Mouse (Mus musculus): Measurements from ENCODE around the gene Dync1h1. TPM values are rescaled to one million over a fixed set of nuclear protein-coding genes. Genes with fewer than 3 reads are reported as not detected.

Dync1h1 gene
- polyA plus RNA-seq, 1 experiment: 363 TPM

DNA sequence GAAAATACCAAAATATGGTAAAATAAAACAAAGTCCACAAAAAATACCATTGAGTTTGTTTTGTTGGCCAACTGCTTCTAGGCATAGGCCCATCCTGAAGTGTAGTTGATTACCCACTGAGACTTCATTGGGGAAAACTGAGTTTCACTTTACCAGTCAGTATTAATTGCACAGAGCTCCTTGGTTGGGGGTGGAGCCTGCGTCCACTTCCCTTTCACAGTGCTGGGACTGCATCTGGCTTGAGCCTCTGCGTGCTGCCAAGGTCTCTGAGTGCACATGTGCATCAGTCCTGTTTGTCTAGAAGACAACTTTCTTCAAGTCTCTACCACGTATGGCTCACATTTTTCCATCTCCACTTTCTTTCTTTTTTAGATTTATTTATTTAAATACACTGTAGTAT, 4.9 kb downstream of the Dync1h1 start:
- Histone ChIP-seq H3K27ac (ENCODE audit: insufficient read depth, low read depth, low read length) (no peak overlapping the region), H3K36me3 (ENCODE audit: control insufficient read depth, insufficient read depth, low read length) (peaks cover 4% of the 10 kb centered on the region; the same call in 1 of the 2 replicates), H3K27me3 (ENCODE audit: control insufficient read depth, insufficient read depth, low read length) (no peaks in the 10 kb centered on the region), H3K4me1 (ENCODE audit: control insufficient read depth, insufficient read depth, insufficient read length, low read length) (peaks cover 18% of the 10 kb centered on the region), H3K4me3 (ENCODE audit: low read depth, low read length) (no peak overlapping the region)
- 27% methylated on average over 3 of the region's 3 CpGs for WGBS
- TF ChIP-seq CTCF (IDR thresholded peaks at IDR 0.05; ENCODE audit: extremely low read depth, insufficient read length, insufficient replicate concordance, low read depth, low read length): no peak
- no peak for TF ChIP-seq POLR2A (IDR thresholded peaks at IDR 0.05; ENCODE audit: low read depth, low read length)

GRCm38 (mm10) chr12:110606676-110607075, 5.4 kb downstream of the Dync1h1 start:
- H3K27me3 ChIP-seq (ENCODE audit: control insufficient read depth, insufficient read depth, low read length): no peaks in the 10 kb centered on the region
- 54% methylated on average over 2 of the region's 2 CpGs for WGBS
- H3K4me1 ChIP-seq (ENCODE audit: control insufficient read depth, insufficient read depth, insufficient read length, low read length): peaks cover 18% of the 10 kb centered on the region
- no peak overlapping the region for H3K27ac ChIP-seq (ENCODE audit: insufficient read depth, low read depth, low read length)
- peaks cover 6% of the 10 kb centered on the region; the same call in 1 of the 2 replicates for H3K36me3 ChIP-seq (ENCODE audit: control insufficient read depth, insufficient read depth, low read length)
- TF ChIP-seq CTCF (IDR thresholded peaks at IDR 0.05; ENCODE audit: extremely low read depth, insufficient read length, insufficient replicate concordance, low read depth, low read length) (no peak), POLR2A (IDR thresholded peaks at IDR 0.05; ENCODE audit: low read depth, low read length) (no peak)
- no peak overlapping the region for H3K4me3 ChIP-seq (ENCODE audit: low read depth, low read length)

- Histone ChIP-seq H3K4me3 (ENCODE audit: low read depth, low read length) (peak overlapping the region; percentile 14), H3K36me3 (ENCODE audit: control insufficient read depth, insufficient read depth, low read length) (peaks cover 19% of the 10 kb centered on the region), H3K4me1 (ENCODE audit: control insufficient read depth, insufficient read depth, insufficient read length, low read length) (peaks cover 15% of the 10 kb centered on the region), H3K27me3 (ENCODE audit: control insufficient read depth, insufficient read depth, low read length) (no peaks in the 10 kb centered on the region), H3K27ac (ENCODE audit: insufficient read depth, low read depth, low read length) (peak overlapping the region; percentile 81)
- 10% methylated on average over 11 of the region's 11 CpGs for WGBS
- TF ChIP-seq CTCF (IDR thresholded peaks at IDR 0.05; ENCODE audit: extremely low read depth, insufficient read length, insufficient replicate concordance, low read depth, low read length): peak; percentile 43; the same call in 1 of the 2 replicates
- TF ChIP-seq POLR2A (IDR thresholded peaks at IDR 0.05; ENCODE audit: low read depth, low read length): no peak
Observed at GRCm38 (mm10) chr12:110608460-110609152, 7.4 kb downstream of the Dync1h1 start.

- H3K36me3 ChIP-seq (ENCODE audit: control insufficient read depth, insufficient read depth, low read length): peaks cover 23% of the 10 kb centered on the region
- peaks cover 13% of the 10 kb centered on the region for H3K4me1 ChIP-seq (ENCODE audit: control insufficient read depth, insufficient read depth, insufficient read length, low read length)
- TF ChIP-seq POLR2A (IDR thresholded peaks at IDR 0.05; ENCODE audit: low read depth, low read length): no peak
- TF ChIP-seq CTCF (IDR thresholded peaks at IDR 0.05; ENCODE audit: extremely low read depth, insufficient read length, insufficient replicate concordance, low read depth, low read length): no peak
- H3K27ac ChIP-seq (ENCODE audit: insufficient read depth, low read depth, low read length): peak overlapping the region; percentile 81
- no peaks in the 10 kb centered on the region for H3K27me3 ChIP-seq (ENCODE audit: control insufficient read depth, insufficient read depth, low read length)
- H3K4me3 ChIP-seq (ENCODE audit: low read depth, low read length): peak overlapping the region; percentile 14
- WGBS: 49% methylated on average over 9 of the region's 9 CpGs
Observed at GRCm38 (mm10) chr12:110609153-110609497, 7.9 kb downstream of the Dync1h1 start.

GRCm38 (mm10) chr12:110610713-110611112, 9.5 kb downstream of the Dync1h1 start:
- H3K27ac ChIP-seq (ENCODE audit: insufficient read depth, low read depth, low read length): no peak overlapping the region
- H3K4me1 ChIP-seq (ENCODE audit: control insufficient read depth, insufficient read depth, insufficient read length, low read length): peaks cover 11% of the 10 kb centered on the region
- WGBS: 88% methylated on average over 2 of the region's 2 CpGs
- no peaks in the 10 kb centered on the region for H3K27me3 ChIP-seq (ENCODE audit: control insufficient read depth, insufficient read depth, low read length)
- no peak overlapping the region for H3K4me3 ChIP-seq (ENCODE audit: low read depth, low read length)
- peaks cover 36% of the 10 kb centered on the region for H3K36me3 ChIP-seq (ENCODE audit: control insufficient read depth, insufficient read depth, low read length)
- no peak for TF ChIP-seq CTCF (IDR thresholded peaks at IDR 0.05; ENCODE audit: extremely low read depth, insufficient read length, insufficient replicate concordance, low read depth, low read length)
- no peak for TF ChIP-seq POLR2A (IDR thresholded peaks at IDR 0.05; ENCODE audit: low read depth, low read length)

DNA sequence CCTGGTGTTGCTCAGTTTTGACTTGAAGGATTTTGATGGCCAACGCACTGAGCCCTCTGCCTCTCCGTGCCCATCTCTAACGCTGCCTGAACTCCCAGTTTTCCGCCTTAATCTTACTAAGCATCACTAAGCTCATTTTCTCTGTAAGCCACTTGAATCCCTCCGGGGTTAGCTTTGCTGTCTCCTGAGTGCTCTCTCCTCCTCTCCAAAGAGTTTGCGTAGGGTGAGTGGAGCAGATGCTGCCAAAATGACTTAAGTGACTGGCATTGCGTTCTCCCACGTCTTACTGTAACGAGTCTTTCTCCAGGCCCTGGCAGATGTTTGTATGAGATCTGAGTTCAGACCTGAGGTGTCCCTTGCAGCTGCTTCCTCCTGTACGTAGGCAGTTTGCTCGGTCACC, 28.8 kb downstream of the Dync1h1 start:
- Histone ChIP-seq H3K27me3 (ENCODE audit: control insufficient read depth, insufficient read depth, low read length) (no peaks in the 10 kb centered on the region), H3K4me1 (ENCODE audit: control insufficient read depth, insufficient read depth, insufficient read length, low read length) (no peaks in the 10 kb centered on the region), H3K27ac (ENCODE audit: insufficient read depth, low read depth, low read length) (no peak overlapping the region), H3K36me3 (ENCODE audit: control insufficient read depth, insufficient read depth, low read length) (peaks cover 94% of the 10 kb centered on the region), H3K4me3 (ENCODE audit: low read depth, low read length) (no peak overlapping the region)
- WGBS: 94% methylated on average over 11 of the region's 11 CpGs
- TF ChIP-seq CTCF (IDR thresholded peaks at IDR 0.05; ENCODE audit: extremely low read depth, insufficient read length, insufficient replicate concordance, low read depth, low read length) (no peak), POLR2A (IDR thresholded peaks at IDR 0.05; ENCODE audit: low read depth, low read length) (no peak)

DNA sequence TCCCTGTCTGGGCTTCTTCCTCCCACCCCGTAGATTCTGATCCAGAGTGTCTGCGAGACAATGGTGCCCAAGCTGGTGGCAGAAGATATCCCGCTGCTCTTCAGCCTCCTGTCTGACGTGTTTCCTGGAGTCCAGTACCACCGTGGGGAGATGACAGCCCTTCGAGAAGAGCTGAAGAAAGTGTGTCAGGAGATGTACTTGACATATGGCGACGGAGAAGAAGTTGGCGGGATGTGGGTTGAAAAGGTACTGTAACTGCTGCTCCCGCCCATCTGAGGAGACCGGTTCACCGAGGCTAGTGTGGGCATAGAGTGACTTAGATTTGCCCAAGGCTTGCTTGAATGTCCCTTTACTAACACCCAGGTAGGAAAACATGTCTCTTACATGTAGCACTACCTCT, 35.0 kb downstream of the Dync1h1 start:
- TF ChIP-seq CTCF (IDR thresholded peaks at IDR 0.05; ENCODE audit: extremely low read depth, insufficient read length, insufficient replicate concordance, low read depth, low read length) (no peak), POLR2A (IDR thresholded peaks at IDR 0.05; ENCODE audit: low read depth, low read length) (no peak)
- 96% methylated on average over 12 of the region's 12 CpGs for WGBS
- Histone ChIP-seq H3K4me1 (ENCODE audit: control insufficient read depth, insufficient read depth, insufficient read length, low read length) (no peaks in the 10 kb centered on the region), H3K36me3 (ENCODE audit: control insufficient read depth, insufficient read depth, low read length) (peaks cover 92% of the 10 kb centered on the region), H3K4me3 (ENCODE audit: low read depth, low read length) (no peak overlapping the region), H3K27ac (ENCODE audit: insufficient read depth, low read depth, low read length) (no peak overlapping the region), H3K27me3 (ENCODE audit: control insufficient read depth, insufficient read depth, low read length) (no peaks in the 10 kb centered on the region)
